Mouse (Mus musculus) lung, embryonic 16.5 days (tissue): ENCODE data around the gene Rexo2. TPM values are rescaled to one million over a fixed set of nuclear protein-coding genes. Genes with fewer than 3 reads are reported as not detected.

Source experiments
- ATAC-seq: fragments of 200-750 bp; cut with Nextera tagmentation; 2 replicates; pipeline ENCODE4 v1.8.0; 2017; ENCODE audit warnings: low read depth, mild to moderate bottlenecking, moderate library complexity
- H3K27ac ChIP-seq: fragments of 300-500 bp; sonication (generic); 2 replicates; pipeline ENCODE4 v1.5.1; 2014; ENCODE audit warnings: mild to moderate bottlenecking, control low read depth, low read length
- H3K27me3 ChIP-seq: fragments of 300-500 bp; sonication (generic); 2 replicates; pipeline ENCODE4 v1.6.1; 2014; ENCODE audit warnings: low read depth, low read length, mixed read lengths; ENCODE audit not compliant: control insufficient read depth, insufficient read depth
- H3K36me3 ChIP-seq: fragments of 300-500 bp; sonication (generic); 2 replicates; pipeline ENCODE4 v1.6.1; 2014; ENCODE audit warnings: low read length; ENCODE audit not compliant: control insufficient read depth, insufficient read depth
- H3K4me1 ChIP-seq: fragments of 300-500 bp; sonication (generic); replicated peaks from 2 replicates; pipeline ENCODE4 v1.6.1; 2014; ENCODE audit warnings: low read length, mixed read lengths; ENCODE audit not compliant: control insufficient read depth, insufficient read depth
- H3K4me2 ChIP-seq: fragments of 300-500 bp; sonication (generic); 2 replicates; pipeline ENCODE4 v1.6.1; 2014; ENCODE audit warnings: low read depth, low read length, control low read depth
- H3K4me3 ChIP-seq: fragments of 300-500 bp; sonication (generic); 2 replicates; pipeline ENCODE4 v1.5.1; 2014; ENCODE audit warnings: mild to moderate bottlenecking, low read length, control low read depth
- H3K9ac ChIP-seq: fragments of 300-500 bp; sonication (generic); 2 replicates; pipeline ENCODE4 v1.6.1; 2014; ENCODE audit warnings: low read length, control low read depth
- H3K9me3 ChIP-seq: fragments of 300-500 bp; sonication (generic); 2 replicates; pipeline ENCODE4 v1.6.1; 2016; ENCODE audit warnings: low read length; ENCODE audit not compliant: control insufficient read depth
- WGBS: fragments of 180-500 bp; shearing (Covaris S2); extraction: QIAGEN DNeasy Blood & Tissue Kit; methylation state at CpG from one replicate; pipeline ENCODE4 v1.1.7; 2014; 5-methylcytosine and 5-hydroxymethylcytosine counted together
- polyA plus RNA-seq: library from polyadenylated mRNA; unstranded; fragments of >200 nt; fragmentation: Nextera tagmentation; extraction: Ambion mirVana; gene quantifications from 2 replicates; pipeline ENCODE4 v1.2.1, GENCODE M21; 2015

Gene Rexo2
- polyA plus RNA-seq, 1 experiment from 2014 or later = 106 TPM

GRCm38 (mm10) chr9:48504741-48505365 is 24.4 kb upstream of the Rexo2 start:
- no peaks in the 10 kb centered on the region for H3K9me3 ChIP-seq
- H3K9ac ChIP-seq = no peak overlapping the region
- H3K36me3 ChIP-seq = no peaks in the 10 kb centered on the region
- no peaks in the 10 kb centered on the region; the same call in 1 of the 2 replicates for H3K27me3 ChIP-seq
- no peak for ATAC-seq
- H3K4me3 ChIP-seq = no peak overlapping the region
- H3K4me1 ChIP-seq = no peaks in the 10 kb centered on the region
- 62% methylated on average over 8 of the region's 8 CpGs for WGBS
- no peak overlapping the region for H3K4me2 ChIP-seq
- H3K27ac ChIP-seq = no peak overlapping the region

- Histone ChIP-seq H3K4me1 (no peaks in the 10 kb centered on the region), H3K36me3 (no peaks in the 10 kb centered on the region), H3K4me3 (no peak overlapping the region), H3K9me3 (no peaks in the 10 kb centered on the region), H3K4me2 (no peak overlapping the region), H3K27me3 (no peaks in the 10 kb centered on the region; the same call in 1 of the 2 replicates), H3K9ac (no peak overlapping the region), H3K27ac (no peak overlapping the region)
- WGBS = 54% methylated on average over 2 of the region's 2 CpGs
- ATAC-seq = no peak
These were observed 22.6 kb upstream of the Rexo2 start for GRCm38 (mm10) chr9:48503001-48503400.

- no peak overlapping the region for H3K9ac ChIP-seq
- peaks cover under 1% of the 10 kb centered on the region for H3K4me1 ChIP-seq
- H3K27ac ChIP-seq = no peak overlapping the region
- H3K4me2 ChIP-seq = no peak overlapping the region
- H3K4me3 ChIP-seq = no peak overlapping the region
- H3K27me3 ChIP-seq = no peaks in the 10 kb centered on the region; the same call in 1 of the 2 replicates
- 81% methylated on average over 7 of the region's 7 CpGs for WGBS
- H3K36me3 ChIP-seq = no peaks in the 10 kb centered on the region
- no peaks in the 10 kb centered on the region for H3K9me3 ChIP-seq
- no peak for ATAC-seq
These were observed 20.8 kb upstream of the Rexo2 start for GRCm38 (mm10) chr9:48501192-48501591.

GRCm38 (mm10) chr9:48495548-48495932 is 15.1 kb upstream of the Rexo2 start:
- Histone ChIP-seq H3K36me3 (peaks cover 18% of the 10 kb centered on the region), H3K4me1 (peaks cover 13% of the 10 kb centered on the region), H3K9me3 (no peaks in the 10 kb centered on the region), H3K27me3 (no peaks in the 10 kb centered on the region), H3K4me2 (peak overlapping the region; percentile 78), H3K27ac (peak overlapping the region; percentile 89), H3K9ac (peak overlapping the region; percentile 96), H3K4me3 (peak overlapping the region; percentile 75)
- under 1% methylated on average over 34 of the region's 34 CpGs for WGBS
- ATAC-seq = peak; percentile 54; the same call in 1 of the 2 replicates

- H3K4me1 ChIP-seq = peaks cover 13% of the 10 kb centered on the region
These were observed 14.6 kb upstream of the Rexo2 start, which contains the start of the genes Rbm7 and Gm5617 for GRCm38 (mm10) chr9:48494817-48495547. Gene Rbm7, minus strand, starts transcription at chr9:48495299. Gene Gm5617, plus strand, starts transcription at chr9:48495442.

GRCm38 (mm10) chr9:48481214-48482134 is 1.1 kb upstream of the Rexo2 start:
- Histone ChIP-seq H3K27ac (no peak overlapping the region), H3K9me3 (no peaks in the 10 kb centered on the region), H3K4me3 (peak overlapping the region; percentile 94), H3K36me3 (peaks cover 3% of the 10 kb centered on the region), H3K9ac (peak overlapping the region; percentile 38; the same call in 1 of the 2 replicates), H3K4me1 (peaks cover 7% of the 10 kb centered on the region; the same call in 1 of the 2 replicates), H3K27me3 (no peaks in the 10 kb centered on the region), H3K4me2 (peak overlapping the region; percentile 95)
- ATAC-seq = no peak
- 28% methylated on average over 20 of the region's 20 CpGs for WGBS

More at GRCm38 (mm10) chr9:48494817-48495547, 14.6 kb upstream of the Rexo2 start, which contains the start of the genes Rbm7 and Gm5617:
- Histone ChIP-seq H3K27ac (peak within 1 kb of the TSS; percentile 89), H3K9ac (peak within 1 kb of the TSS; percentile 96), H3K4me3 (peak within 1 kb of the TSS; percentile 75), H3K27me3 (no peaks in the 10 kb centered on the region), H3K4me2 (peak within 1 kb of the TSS; percentile 78), H3K36me3 (peaks cover 23% of the 10 kb centered on the region), H3K9me3 (no peaks in the 10 kb centered on the region)
- peak; percentile 100 for ATAC-seq
- under 1% methylated on average over 72 of the region's 72 CpGs for WGBS

GRCm38 (mm10) chr9:48479838-48480410 is 499 bp downstream of the Rexo2 start:
- peaks cover 2% of the 10 kb centered on the region; the same call in 1 of the 2 replicates for H3K36me3 ChIP-seq
- H3K9ac ChIP-seq = peak overlapping the region; percentile 80
- H3K4me3 ChIP-seq = peak overlapping the region; percentile 94
- H3K9me3 ChIP-seq = no peaks in the 10 kb centered on the region
- H3K4me2 ChIP-seq = peak overlapping the region; percentile 95
- no peak overlapping the region for H3K27ac ChIP-seq
- peaks cover 7% of the 10 kb centered on the region; the same call in 1 of the 2 replicates for H3K4me1 ChIP-seq
- 6% methylated on average over 25 of the region's 25 CpGs for WGBS
- peak; percentile 31; the same call in 1 of the 2 replicates for ATAC-seq
- H3K27me3 ChIP-seq = no peaks in the 10 kb centered on the region

GRCm38 (mm10) chr9:48478808-48479207 is 1.6 kb downstream of the Rexo2 start:
- Histone ChIP-seq H3K4me3 (no peak overlapping the region), H3K27ac (no peak overlapping the region), H3K9ac (no peak overlapping the region), H3K9me3 (no peaks in the 10 kb centered on the region), H3K4me2 (no peak overlapping the region), H3K4me1 (peaks cover 7% of the 10 kb centered on the region; the same call in 1 of the 2 replicates), H3K36me3 (no peaks in the 10 kb centered on the region), H3K27me3 (no peaks in the 10 kb centered on the region)
- ATAC-seq = no peak
- 81% methylated on average over 4 of the region's 4 CpGs for WGBS
